Mouse (Mus musculus) kidney, postnatal 0 days (tissue): ENCODE results near the gene Sh3bp5. TPM values are rescaled to one million over a fixed set of nuclear protein-coding genes. Genes with fewer than 3 reads are reported as not detected.

Source experiments
- ATAC-seq: fragments of 200-750 bp; cut with Nextera tagmentation; replicated peaks from 2 replicates; pipeline ENCODE4 v1.8.0; 2017; ENCODE audit warnings: low read depth, moderate number of reproducible peaks, moderate TSS enrichment, moderate library complexity; ENCODE audit not compliant: low FRiP score
- DNase-seq: peaks from one replicate; pipeline ENCODE4 v3.0.0-alpha.2; 2016; ENCODE audit warnings: low spot score
- H3K27ac ChIP-seq: fragments of 300-500 bp; sonication (generic); 2 replicates; pipeline ENCODE4 v1.5.1; 2014; ENCODE audit warnings: mild to moderate bottlenecking
- H3K27me3 ChIP-seq: fragments of 300-500 bp; sonication (generic); 2 replicates; pipeline ENCODE4 v1.6.1; 2014; ENCODE audit warnings: low read length, mixed read lengths; ENCODE audit not compliant: insufficient read depth
- H3K36me3 ChIP-seq: fragments of 300-500 bp; sonication (generic); 2 replicates; pipeline ENCODE4 v1.6.1; 2014; ENCODE audit warnings: low read length, mixed read lengths; ENCODE audit not compliant: insufficient read depth
- H3K4me1 ChIP-seq: fragments of 300-500 bp; sonication (generic); replicated peaks from 2 replicates; pipeline ENCODE4 v1.6.1; 2014; ENCODE audit warnings: antibody characterized with exemption, low read length, mixed read lengths; ENCODE audit not compliant: insufficient read depth
- H3K4me2 ChIP-seq: fragments of 300-500 bp; sonication (generic); 2 replicates; pipeline ENCODE4 v1.6.1; 2014; ENCODE audit warnings: mild to moderate bottlenecking, low read length, moderate library complexity, mixed read lengths
- H3K4me3 ChIP-seq: fragments of 300-500 bp; sonication (generic); replicated peaks from 2 replicates; pipeline ENCODE4 v1.5.1; 2014; ENCODE audit warnings: low read depth, low read length
- H3K9ac ChIP-seq: fragments of 300-500 bp; sonication (generic); 2 replicates; pipeline ENCODE4 v1.6.1; 2014; ENCODE audit warnings: low read depth, low read length
- H3K9me3 ChIP-seq: fragments of 300-500 bp; sonication (generic); replicated peaks from 2 replicates; pipeline ENCODE4 v1.6.1; 2016; ENCODE audit warnings: low read length, inconsistent platforms, mixed read lengths
- CTCF ChIP-seq: IDR thresholded peaks from 2 replicates; pipeline ENCODE4 v1.5.1; 2016; ENCODE audit warnings: antibody characterized with exemption, low read depth, mild to moderate bottlenecking, moderate library complexity
- WGBS: fragments of 180-500 bp; shearing (Covaris S2); extraction: QIAGEN DNeasy Blood & Tissue Kit; methylation state at CpG from one replicate; pipeline ENCODE4 v1.1.7; 2014; 5-methylcytosine and 5-hydroxymethylcytosine counted together
- polyA plus RNA-seq: library from polyadenylated mRNA; unstranded; fragments of >200 nt; fragmentation: Nextera tagmentation; extraction: Ambion mirVana; gene quantifications from 2 replicates; pipeline ENCODE4 v1.2.1, GENCODE M21; 2015

The Sh3bp5 gene
- polyA plus RNA-seq, 1 experiment from 2014 or later: 45.2 TPM

DNA sequence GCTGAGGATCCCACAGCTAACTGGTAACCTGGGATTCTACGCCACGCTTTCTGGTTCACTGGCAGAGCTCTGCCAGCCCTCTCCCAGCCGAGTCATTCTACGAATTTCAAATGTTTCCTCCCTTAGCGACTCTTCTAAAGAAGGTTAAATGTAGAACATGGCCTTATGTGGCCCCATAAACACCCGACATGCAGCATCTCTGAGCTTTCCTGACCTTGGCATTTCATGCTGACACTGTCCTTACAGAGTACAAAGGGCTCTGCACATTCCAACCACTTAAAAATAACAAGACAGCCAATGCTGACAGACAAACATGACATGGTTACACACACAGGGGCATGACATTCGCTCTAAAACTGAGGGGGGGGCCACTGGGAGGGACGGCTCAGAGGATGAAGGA lies 27.2 kb downstream of the Sh3bp5 start:
- 30% methylated on average over 8 of the region's 8 CpGs for WGBS
- Histone ChIP-seq H3K36me3 (peaks cover 6% of the 10 kb centered on the region; the same call in 1 of the 2 replicates), H3K4me1 (peaks cover 48% of the 10 kb centered on the region), H3K4me3 (no peak overlapping the region), H3K27me3 (no peaks in the 10 kb centered on the region), H3K9ac (no peak overlapping the region), H3K9me3 (no peaks in the 10 kb centered on the region), H3K4me2 (no peak overlapping the region), H3K27ac (peak overlapping the region; percentile 79)
- DNase-seq: no peak
- 0 out of 2 replicates have a peak, but pooled peaks have one; percentile 40 for ATAC-seq
- TF ChIP-seq CTCF: no peak

DNA sequence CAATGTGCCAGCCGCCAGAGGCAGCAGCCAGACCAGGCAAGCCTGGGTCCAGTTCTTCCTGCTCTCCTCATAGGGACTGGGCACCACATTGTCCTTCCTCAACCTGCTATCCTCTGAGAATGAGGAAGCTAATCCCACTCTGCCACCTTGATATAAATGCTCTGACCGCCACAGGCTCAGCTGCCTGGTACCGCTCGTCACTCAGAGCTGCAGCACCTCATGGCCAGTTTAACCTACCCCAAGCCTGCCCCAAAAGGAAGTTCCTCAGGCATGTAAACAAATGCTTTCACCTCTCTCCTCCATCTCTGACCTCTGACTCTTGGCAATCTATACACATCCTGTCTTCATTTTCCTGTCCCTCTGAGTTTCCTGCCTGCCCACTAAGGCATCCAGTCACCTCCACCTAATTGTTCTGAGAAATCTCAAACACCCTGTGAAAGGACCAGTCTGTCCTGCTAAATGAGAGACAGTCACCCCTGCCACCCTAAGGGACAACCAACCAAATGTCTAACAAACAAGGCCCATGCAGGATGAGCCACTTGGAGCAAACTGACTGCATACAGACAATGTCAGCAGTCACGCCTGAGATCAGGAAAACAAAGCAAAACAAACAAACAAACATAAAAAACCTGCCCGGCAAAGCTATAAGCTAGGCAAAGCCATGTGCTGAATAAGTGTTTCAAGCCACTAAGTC lies 27.8 kb downstream of the Sh3bp5 start:
- Histone ChIP-seq H3K4me2 (no peak overlapping the region), H3K4me3 (no peak overlapping the region), H3K9me3 (no peaks in the 10 kb centered on the region), H3K9ac (no peak overlapping the region), H3K36me3 (peaks cover 6% of the 10 kb centered on the region; the same call in 1 of the 2 replicates), H3K4me1 (peaks cover 43% of the 10 kb centered on the region), H3K27ac (peak overlapping the region; percentile 79), H3K27me3 (no peaks in the 10 kb centered on the region)
- WGBS: 47% methylated on average over 6 of the region's 6 CpGs
- ATAC-seq: no peak
- no peak for DNase-seq
- no peak for TF ChIP-seq CTCF

DNA sequence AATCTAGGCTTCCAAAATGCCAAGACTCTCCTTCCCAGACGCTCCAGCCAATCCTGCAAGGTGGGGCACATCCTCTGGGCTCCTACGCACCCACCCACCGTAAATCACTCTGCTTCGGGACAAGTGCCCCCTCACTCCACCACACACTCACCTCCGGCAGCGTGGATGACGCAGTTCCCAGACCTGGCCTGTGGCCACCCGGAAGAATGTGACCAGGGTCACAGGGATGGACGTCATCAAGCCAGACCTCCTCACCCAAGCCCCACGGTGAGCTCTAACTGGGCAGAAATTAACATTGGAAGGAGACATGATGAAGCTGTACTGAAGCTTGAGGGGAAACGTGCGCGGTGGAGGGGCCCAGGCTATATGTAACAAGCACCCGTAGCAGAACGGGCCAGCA lies 28.7 kb downstream of the Sh3bp5 start:
- no peaks in the 10 kb centered on the region for H3K27me3 ChIP-seq
- peak; percentile 50 for ATAC-seq
- peak overlapping the region; percentile 79 for H3K27ac ChIP-seq
- no peak for TF ChIP-seq CTCF
- H3K9ac ChIP-seq: no peak overlapping the region
- peaks cover 45% of the 10 kb centered on the region for H3K4me1 ChIP-seq
- no peak overlapping the region for H3K4me3 ChIP-seq
- no peak overlapping the region for H3K4me2 ChIP-seq
- whole genome bisulfite sequencing: 37% methylated on average over 15 of the region's 15 CpGs
- peaks cover 6% of the 10 kb centered on the region; the same call in 1 of the 2 replicates for H3K36me3 ChIP-seq
- no peaks in the 10 kb centered on the region for H3K9me3 ChIP-seq
- peak; percentile 62 for DNase-seq

DNA sequence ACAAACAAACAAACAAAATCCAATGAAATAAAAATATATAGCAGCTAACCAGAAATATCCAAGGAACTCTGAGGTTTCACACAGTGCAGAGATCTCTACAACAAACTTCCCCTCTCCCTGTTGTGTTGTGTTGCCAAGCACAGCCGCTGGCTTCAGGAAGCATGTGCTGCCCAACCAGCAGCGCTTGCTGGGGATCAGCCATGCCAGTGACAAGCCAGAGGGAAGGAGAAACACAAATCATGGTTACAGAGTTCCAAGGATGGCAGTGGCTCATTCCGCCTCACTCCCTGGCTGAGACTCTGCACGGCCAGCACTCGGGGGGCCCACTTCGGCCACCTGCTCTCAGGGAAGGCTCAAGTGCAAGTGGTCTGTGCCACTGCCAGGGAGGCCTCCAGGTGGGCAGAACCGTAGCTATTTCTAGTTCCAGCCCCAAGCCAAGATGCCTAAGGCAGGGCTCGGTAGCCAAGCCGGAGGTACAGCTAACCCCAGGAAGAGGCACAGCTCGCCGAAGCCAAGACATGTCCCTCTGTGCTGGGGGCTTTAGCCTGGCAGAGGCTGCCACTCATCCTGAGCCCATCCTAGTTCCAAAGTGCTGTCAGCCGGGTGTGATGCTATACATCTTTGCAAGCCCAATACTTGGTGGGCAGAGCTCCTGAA lies 29.6 kb downstream of the Sh3bp5 start:
- 73% methylated on average over 12 of the region's 12 CpGs for WGBS
- no peaks in the 10 kb centered on the region for H3K27me3 ChIP-seq
- TF ChIP-seq CTCF: no peak
- H3K4me3 ChIP-seq: no peak overlapping the region
- H3K4me1 ChIP-seq: peaks cover 54% of the 10 kb centered on the region
- H3K9ac ChIP-seq: 0 out of 2 replicates have a peak overlapping the region, but pooled peaks have one; percentile 8
- H3K9me3 ChIP-seq: no peaks in the 10 kb centered on the region
- H3K36me3 ChIP-seq: peaks cover 6% of the 10 kb centered on the region; the same call in 1 of the 2 replicates
- peak overlapping the region; percentile 79 for H3K27ac ChIP-seq
- H3K4me2 ChIP-seq: no peak overlapping the region
- ATAC-seq (no peak), DNase-seq (no peak)

DNA sequence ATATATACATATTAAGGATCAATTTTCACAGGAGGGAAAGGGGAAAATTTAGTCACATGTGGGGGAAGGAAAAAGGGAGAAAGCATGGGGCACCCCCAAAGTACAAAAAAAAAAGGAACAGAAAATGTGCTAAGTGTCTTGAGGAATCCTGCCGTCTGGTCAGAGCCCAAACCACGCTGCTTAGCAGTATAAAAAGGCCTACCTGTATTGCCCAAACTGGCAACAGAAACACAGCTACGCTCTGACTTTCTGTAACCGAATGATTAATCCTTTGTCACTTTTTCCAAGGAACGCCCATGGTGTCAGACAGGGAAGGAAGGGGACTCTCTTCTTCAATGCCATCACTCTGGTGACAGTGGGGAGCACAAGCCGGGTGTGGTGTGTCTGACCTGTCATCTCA lies 30.2 kb downstream of the Sh3bp5 start:
- H3K4me2 ChIP-seq: no peak overlapping the region
- DNase-seq: no peak
- no peak overlapping the region for H3K4me3 ChIP-seq
- H3K27ac ChIP-seq: no peak overlapping the region
- H3K9ac ChIP-seq: no peak overlapping the region
- no peaks in the 10 kb centered on the region for H3K9me3 ChIP-seq
- no peak for TF ChIP-seq CTCF
- H3K36me3 ChIP-seq: peaks cover 7% of the 10 kb centered on the region; the same call in 1 of the 2 replicates
- H3K27me3 ChIP-seq: no peaks in the 10 kb centered on the region
- ATAC-seq: no peak
- whole genome bisulfite sequencing: 82% methylated on average over 6 of the region's 6 CpGs
- peaks cover 60% of the 10 kb centered on the region for H3K4me1 ChIP-seq

DNA sequence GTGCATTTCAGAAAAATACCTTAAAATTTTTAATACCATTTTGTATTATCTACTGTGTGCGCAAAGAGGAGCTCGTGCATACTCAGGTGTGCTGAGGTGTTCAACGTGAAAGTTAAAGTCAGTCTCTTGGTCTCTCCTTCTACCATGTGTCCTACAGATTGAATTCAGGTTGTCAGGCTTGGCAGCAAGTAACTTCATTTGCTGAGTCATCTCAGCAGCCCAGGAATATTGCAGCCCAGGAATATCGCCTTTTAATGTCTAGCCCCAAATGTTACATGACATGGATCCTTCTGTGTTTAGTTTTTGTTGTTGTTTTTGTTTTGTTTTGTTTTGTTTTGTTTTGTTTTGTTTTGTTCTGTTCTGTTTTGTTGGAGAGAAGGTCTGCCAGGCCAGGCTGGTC lies 31.2 kb downstream of the Sh3bp5 start:
- TF ChIP-seq CTCF: no peak
- Histone ChIP-seq H3K27ac (no peak overlapping the region), H3K4me3 (no peak overlapping the region), H3K36me3 (peaks cover 7% of the 10 kb centered on the region; the same call in 1 of the 2 replicates), H3K9me3 (no peaks in the 10 kb centered on the region), H3K9ac (no peak overlapping the region), H3K4me1 (peaks cover 65% of the 10 kb centered on the region), H3K4me2 (no peak overlapping the region), H3K27me3 (no peaks in the 10 kb centered on the region)
- 92% methylated on average over 4 of the region's 4 CpGs for WGBS
- DNase-seq (no peak), ATAC-seq (no peak)
